Mouse (Mus musculus) MEL (cell line): ENCODE measurements around the gene Ffar3. TPM values are rescaled to one million over a fixed set of nuclear protein-coding genes. Genes with fewer than 3 reads are reported as not detected.

Source experiments
- DNase-seq: peaks from one replicate; pipeline ENCODE4 v3.0.0; 2011; ENCODE audit warnings: low read depth, low spot score
- H3K27ac ChIP-seq: 2 replicates; pipeline ENCODE4 v1.5.1; 2012; ENCODE audit warnings: low read depth, mild to moderate bottlenecking, control low read depth, low read length, moderate library complexity; ENCODE audit not compliant: control insufficient read depth
- H3K27me3 ChIP-seq, 2 experiments: fragments of 150-350 bp in 1 of 2; sonication (generic) in 1 of 2; 2 replicates each; pipeline ENCODE4 v1.6.1; 2012; ENCODE audit warnings: low read length in 2 of 2, mild to moderate bottlenecking in 2 of 2, improper control_type of control experiment in 1 of 2, moderate library complexity in 1 of 2; ENCODE audit not compliant: insufficient read depth in 2 of 2, control insufficient read depth in 1 of 2
- H3K36me3 ChIP-seq, 2 experiments: 2 replicates each; pipeline ENCODE4 v1.6.1; 2012 to 2014; ENCODE audit warnings: low read length in 2 of 2, improper control_type of control experiment in 1 of 2, inconsistent platforms in 1 of 2, mild to moderate bottlenecking in 1 of 2; ENCODE audit not compliant: insufficient read depth in 2 of 2, control insufficient read depth in 1 of 2
- H3K4me1 ChIP-seq, 2 experiments: fragments of 150-350 bp in 1 of 2; sonication (generic) in 1 of 2; 2 replicates each; pipeline ENCODE4 v1.6.1; 2012; ENCODE audit warnings: low read length in 2 of 2, improper control_type of control experiment in 1 of 2, mild to moderate bottlenecking in 1 of 2; ENCODE audit not compliant: insufficient read depth in 2 of 2, control insufficient read depth in 1 of 2
- H3K4me3 ChIP-seq, 2 experiments: fragments of 150-350 bp in 1 of 2; sonication (generic) in 1 of 2; 2 replicates each; pipeline ENCODE4 v1.5.1; 2012; ENCODE audit warnings: low read depth in 2 of 2, low read length in 2 of 2, mild to moderate bottlenecking in 2 of 2, moderate library complexity in 2 of 2, control low read depth in 1 of 2, improper control_type of control experiment in 1 of 2; ENCODE audit not compliant: control insufficient read depth in 1 of 2, insufficient read depth in 1 of 2
- H3K79me2 ChIP-seq: 2 replicates; pipeline ENCODE4 v1.6.1; 2012; ENCODE audit warnings: mild to moderate bottlenecking, low read length, moderate library complexity; ENCODE audit not compliant: control insufficient read depth, poor library complexity, insufficient read depth
- H3K9ac ChIP-seq: 2 replicates; pipeline ENCODE4 v1.6.1; 2012; ENCODE audit warnings: low read depth, mild to moderate bottlenecking, control low read depth, low read length, moderate library complexity; ENCODE audit not compliant: control insufficient read depth, poor library complexity, severe bottlenecking
- H3K9me3 ChIP-seq: fragments of 150-350 bp; sonication (generic); replicated peaks from 2 replicates; pipeline ENCODE4 v1.6.1; 2012; ENCODE audit warnings: mild to moderate bottlenecking, low read length, improper control_type of control experiment, moderate library complexity; ENCODE audit not compliant: insufficient read depth
- BHLHE40 ChIP-seq: IDR thresholded peaks from 2 replicates; pipeline ENCODE4 v1.6.1; 2012; ENCODE audit warnings: low read depth, mild to moderate bottlenecking, inconsistent platforms, low read length, improper control_type of control experiment, borderline replicate concordance
- E2F4 ChIP-seq: IDR thresholded peaks from 2 replicates; pipeline ENCODE4 v1.6.1; 2011; ENCODE audit warnings: low read depth, low read length, improper control_type of control experiment, borderline replicate concordance
- EP300 ChIP-seq, 2 experiments: IDR thresholded peaks; 2 replicates each; pipeline ENCODE4 v1.6.1; 2011; ENCODE audit warnings: improper control_type of control experiment in 2 of 2, low read length in 2 of 2, low read depth in 1 of 2, mild to moderate bottlenecking in 1 of 2
- GATA1 ChIP-seq: IDR thresholded peaks from 2 replicates; pipeline ENCODE4 v1.6.1; 2011; ENCODE audit warnings: low read depth, low read length, improper control_type of control experiment
- MAX ChIP-seq: IDR thresholded peaks from 2 replicates; pipeline ENCODE4 v1.6.1; 2011; ENCODE audit warnings: low read length, improper control_type of control experiment
- MYB ChIP-seq: IDR thresholded peaks from 2 replicates; pipeline ENCODE4 v1.6.1; 2011; ENCODE audit warnings: mild to moderate bottlenecking, low read depth, low read length, improper control_type of control experiment
- MYC ChIP-seq: IDR thresholded peaks from 2 replicates; pipeline ENCODE4 v1.6.1; 2011; ENCODE audit warnings: low read depth, mild to moderate bottlenecking, low read length, improper control_type of control experiment, moderate library complexity
- NELFE ChIP-seq: IDR thresholded peaks from 2 replicates; pipeline ENCODE4 v1.6.1; 2011; ENCODE audit warnings: low read depth, low read length, improper control_type of control experiment
- POLR2A ChIP-seq, 2 experiments: IDR thresholded peaks; 2 replicates each; pipeline ENCODE4 v1.6.1; 2011 to 2012; ENCODE audit warnings: low read length in 2 of 2, mild to moderate bottlenecking in 2 of 2, control low read depth in 1 of 2, improper control_type of control experiment in 1 of 2, low read depth in 1 of 2, moderate library complexity in 1 of 2; ENCODE audit not compliant: control insufficient read depth in 1 of 2, insufficient read depth in 1 of 2, poor library complexity in 1 of 2
- RAD21 ChIP-seq: IDR thresholded peaks from 2 replicates; pipeline ENCODE4 v1.6.1; 2011; ENCODE audit warnings: mild to moderate bottlenecking, low read depth, low read length, improper control_type of control experiment
- SIN3A ChIP-seq: IDR thresholded peaks from 2 replicates; pipeline ENCODE4 v1.6.1; 2012; ENCODE audit warnings: low read length, improper control_type of control experiment, inconsistent platforms
- SMC3 ChIP-seq: IDR thresholded peaks from 2 replicates; pipeline ENCODE4 v1.6.1; 2011; ENCODE audit warnings: low read depth, low read length, improper control_type of control experiment
- TAL1 ChIP-seq: IDR thresholded peaks from 2 replicates; pipeline ENCODE4 v1.6.1; 2012; ENCODE audit warnings: mild to moderate bottlenecking, inconsistent platforms, low read length, moderate library complexity, mixed read lengths
- TBP ChIP-seq: IDR thresholded peaks from 2 replicates; pipeline ENCODE4 v1.8.0; 2011; ENCODE audit warnings: low read depth, low read length, improper control_type of control experiment
- TCF12 ChIP-seq: IDR thresholded peaks from 2 replicates; pipeline ENCODE4 v1.6.1; 2014; ENCODE audit warnings: low read depth, mild to moderate bottlenecking, inconsistent platforms, low read length, improper control_type of control experiment, moderate library complexity
- USF1 ChIP-seq: IDR thresholded peaks from 2 replicates; pipeline ENCODE4 v1.6.1; 2014; ENCODE audit warnings: low read depth, mild to moderate bottlenecking, inconsistent platforms, low read length, improper control_type of control experiment, moderate library complexity
- ZMIZ1 ChIP-seq: IDR thresholded peaks from 2 replicates; pipeline ENCODE4 v1.6.1; 2012; ENCODE audit warnings: low read depth, mild to moderate bottlenecking, inconsistent platforms, low read length, improper control_type of control experiment, moderate library complexity
- ZNF384 ChIP-seq: IDR thresholded peaks from 2 replicates; pipeline ENCODE4 v1.6.1; 2012; ENCODE audit warnings: low read depth, mild to moderate bottlenecking, inconsistent platforms, low read length, improper control_type of control experiment
- polyA plus RNA-seq, 2 experiments: library from polyadenylated mRNA; stranded (reverse) in 1 of 2; unstranded in 1 of 2; fragments of >175 nt in 1 of 2; fragments of >200 nt in 1 of 2; gene quantifications; 2 replicates each; pipeline versions ENCODE4 v1.2.1 to v1.2.4; 2012; ENCODE audit warnings: low replicate concordance in 2 of 2, low read depth in 1 of 2; ENCODE audit not compliant: insufficient read length in 2 of 2, insufficient read depth in 1 of 2, missing spikeins in 1 of 2
- total RNA-seq: library from RNA; depleted of rRNA; stranded (reverse); fragments of 300-350 nt; gene quantifications from 2 replicates; pipeline ENCODE4 v1.2.3, GENCODE M21; 2012

The Ffar3 gene
- total and polyA plus RNA-seq, 3 experiments = not detected

DNA sequence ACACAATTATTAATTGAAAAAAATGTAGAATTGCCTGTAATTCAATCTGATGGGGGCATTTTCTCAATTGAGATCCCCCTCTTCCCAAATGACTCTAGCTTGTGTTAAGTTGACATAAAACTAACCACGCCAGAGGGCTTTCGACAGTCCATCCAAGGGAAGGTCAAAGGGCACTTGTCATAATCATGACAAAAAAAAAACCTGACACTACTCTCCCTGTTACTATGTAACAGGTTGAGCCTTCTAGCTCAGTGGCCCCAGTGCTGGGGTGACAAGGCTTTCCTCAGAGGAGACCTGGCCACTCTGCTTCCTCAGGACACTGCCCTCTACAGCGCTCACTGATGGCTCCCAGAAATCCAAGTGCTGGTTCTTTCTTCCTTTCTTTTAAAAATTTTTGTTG lies 31.7 kb downstream of the Ffar3 start:
- no peak overlapping the region for H3K27ac ChIP-seq
- 0 out of 4 replicates have a peak, but pooled peaks cover 0 to 2% of the 10 kb centered on the region in 2 experiments for H3K27me3 ChIP-seq
- H3K79me2 ChIP-seq = no peaks in the 10 kb centered on the region
- no peaks in the 10 kb centered on the region for H3K9me3 ChIP-seq
- peaks cover 0 to 8% of the 10 kb centered on the region in 2 experiments; a peak in 2 of 4 replicates for H3K36me3 ChIP-seq
- peaks cover 3 to 13% of the 10 kb centered on the region in 2 experiments for H3K4me1 ChIP-seq
- no peak overlapping the region for H3K4me3 ChIP-seq
- DNase-seq = no peak
- no peak for TF ChIP-seq MAX
- TF ChIP-seq, all 39 proteins: peak for 0
- H3K9ac ChIP-seq = no peak overlapping the region

DNA sequence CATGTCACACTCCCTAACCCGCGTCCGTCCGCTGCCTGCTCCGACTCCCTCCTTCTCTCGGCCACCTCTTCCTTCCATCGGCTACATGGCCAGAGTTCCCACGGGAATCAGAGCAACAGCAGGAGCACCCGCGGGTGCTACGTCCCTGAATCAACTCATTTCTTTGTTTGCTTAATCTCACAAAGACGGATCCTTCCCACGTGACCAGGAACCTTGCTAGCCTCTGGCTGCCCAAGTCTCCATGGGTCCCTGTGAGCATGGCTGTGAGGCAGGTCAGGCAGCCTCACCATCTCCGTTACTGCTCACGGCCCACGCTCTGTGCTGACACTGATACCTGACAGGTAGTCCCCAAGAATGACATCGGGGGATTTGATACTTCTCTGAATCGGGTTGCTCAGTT lies 32.3 kb downstream of the Ffar3 start, which contains the start of gene Ffar2:
Gene Ffar2 (minus strand): TSS at position 101 of the 400 bp plus-strand sequence.
- H3K4me1 ChIP-seq = peaks cover 3 to 13% of the 10 kb centered on the region in 2 experiments
- DNase-seq = no peak
- no peaks in the 10 kb centered on the region for H3K79me2 ChIP-seq
- 0 out of 4 replicates have a peak, but pooled peaks cover 0 to 2% of the 10 kb centered on the region in 2 experiments for H3K27me3 ChIP-seq
- H3K36me3 ChIP-seq = peaks cover 0 to 8% of the 10 kb centered on the region in 2 experiments; a peak in 2 of 4 replicates
- no peaks in the 10 kb centered on the region for H3K9me3 ChIP-seq
- H3K4me3 ChIP-seq = no peak within 1 kb of the TSS
- no peak within 1 kb of the TSS for H3K9ac ChIP-seq
- no peak for TF ChIP-seq NELFE
- TF ChIP-seq EP300 (IDR thresholded peaks at IDR 0.05; ENCODE audit: low read depth in 1 of 2, low read length in 2 of 2) = no peak
- no peak for TF ChIP-seq TCF12
- TF ChIP-seq USF1 = no peak
- no peak for TF ChIP-seq POLR2A (IDR thresholded peaks at IDR 0.05; ENCODE audit: control insufficient read depth in 1 of 2, insufficient read depth in 1 of 2, low read depth in 1 of 2, low read length in 2 of 2, poor library complexity in 1 of 2)
- TF ChIP-seq RAD21 = no peak
- TF ChIP-seq ZNF384 = no peak
- no peak for TF ChIP-seq SMC3
- TF ChIP-seq ZMIZ1 = no peak
- TF ChIP-seq SIN3A = no peak
- no peak for TF ChIP-seq BHLHE40
- TF ChIP-seq GATA1 = no peak
- TF ChIP-seq MYC = no peak
- TF ChIP-seq TBP = no peak
- no peak for TF ChIP-seq E2F4
- TF ChIP-seq TAL1 = no peak
- no peak for TF ChIP-seq MYB
- TF ChIP-seq, all 39 proteins: peak for 0
- no peak within 1 kb of the TSS for H3K27ac ChIP-seq
